Mouse (Mus musculus) small intestine, adult 10 weeks (tissue): ENCODE results near the gene Trim17. TPM values are rescaled to one million over a fixed set of nuclear protein-coding genes. Genes with fewer than 3 reads are reported as not detected.

ENCODE experiments used
- polyA plus RNA-seq: library from polyadenylated mRNA; stranded (reverse); fragments of 350-450 nt; fragmentation: Illumina TruSeq; extraction: RNeasy Lipid Tissue Mini Kit (QIAGEN cat#74804); gene quantifications from one replicate; pipeline ENCODE4 v1.2.3, GENCODE M21; 2014; ENCODE audit warnings: low replicate concordance

Gene Trim17
- polyA plus RNA-seq, result not detected

DNA sequence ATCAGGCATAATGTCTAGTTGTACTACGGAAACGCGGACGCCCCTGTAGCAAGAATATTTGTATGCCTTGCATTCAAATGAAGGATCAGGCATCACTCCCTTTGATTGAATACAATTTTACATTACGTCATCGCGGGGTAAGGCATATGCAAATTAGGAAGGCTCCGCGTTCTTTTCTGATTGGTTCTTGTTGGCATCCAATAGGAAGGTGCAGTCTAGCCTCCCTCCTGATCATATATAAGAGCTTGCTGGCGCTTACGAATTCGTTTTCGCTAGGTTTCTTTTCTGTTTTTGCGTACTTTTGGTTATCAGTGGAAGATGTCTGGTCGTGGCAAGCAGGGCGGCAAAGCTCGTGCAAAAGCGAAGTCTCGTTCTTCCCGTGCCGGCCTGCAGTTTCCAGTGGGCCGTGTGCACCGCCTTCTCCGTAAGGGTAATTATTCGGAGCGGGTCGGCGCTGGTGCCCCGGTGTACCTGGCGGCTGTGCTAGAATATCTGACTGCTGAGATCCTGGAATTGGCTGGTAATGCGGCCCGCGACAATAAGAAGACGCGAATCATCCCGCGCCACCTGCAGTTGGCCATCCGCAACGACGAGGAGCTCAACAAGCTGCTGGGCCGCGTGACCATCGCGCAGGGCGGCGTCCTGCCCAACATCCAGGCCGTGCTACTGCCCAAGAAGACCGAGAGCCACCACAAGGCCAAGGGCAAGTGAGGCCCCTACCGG lies at the start of gene Trim17, which contains the start of gene Hist3h2a:
TSS of gene Trim17 (plus strand) at position 266 of the 723 bp plus-strand sequence.
TSS of gene Hist3h2a (plus strand) at position 266 of the 723 bp plus-strand sequence.

DNA sequence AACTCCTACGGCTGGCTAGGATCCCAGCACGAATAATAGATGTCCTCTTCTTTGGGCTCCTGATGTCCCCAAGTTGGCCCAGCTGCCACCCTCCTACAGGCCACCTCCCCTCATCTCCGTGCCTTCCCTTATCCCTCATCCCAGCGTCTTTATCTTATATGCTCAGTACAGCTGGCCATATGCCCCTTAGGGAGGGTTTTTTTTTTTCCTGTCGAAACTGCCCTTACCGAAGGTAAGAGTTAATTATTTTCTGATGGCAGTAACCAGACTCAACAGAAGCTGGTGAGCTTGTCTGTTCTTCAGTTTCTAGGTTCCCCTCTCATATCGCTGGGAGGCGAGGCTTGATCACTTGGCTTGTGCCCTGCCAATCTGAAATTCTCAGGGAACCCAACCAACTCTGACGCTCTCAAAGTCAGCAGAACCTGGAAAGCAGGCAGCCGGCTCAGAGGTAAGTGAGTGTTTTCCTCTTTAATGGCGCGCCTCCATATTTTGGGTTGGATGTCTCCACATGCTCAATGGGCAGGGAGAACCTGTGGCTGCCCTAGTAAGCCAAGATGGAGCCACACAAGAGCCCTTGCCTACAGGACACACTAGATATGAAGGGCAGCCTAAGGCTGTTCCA lies 36.6 kb upstream of the Trim17 start, which contains the start of gene Btnl10:
TSS of gene Btnl10 (plus strand) at position 164 of the 622 bp plus-strand sequence.

DNA sequence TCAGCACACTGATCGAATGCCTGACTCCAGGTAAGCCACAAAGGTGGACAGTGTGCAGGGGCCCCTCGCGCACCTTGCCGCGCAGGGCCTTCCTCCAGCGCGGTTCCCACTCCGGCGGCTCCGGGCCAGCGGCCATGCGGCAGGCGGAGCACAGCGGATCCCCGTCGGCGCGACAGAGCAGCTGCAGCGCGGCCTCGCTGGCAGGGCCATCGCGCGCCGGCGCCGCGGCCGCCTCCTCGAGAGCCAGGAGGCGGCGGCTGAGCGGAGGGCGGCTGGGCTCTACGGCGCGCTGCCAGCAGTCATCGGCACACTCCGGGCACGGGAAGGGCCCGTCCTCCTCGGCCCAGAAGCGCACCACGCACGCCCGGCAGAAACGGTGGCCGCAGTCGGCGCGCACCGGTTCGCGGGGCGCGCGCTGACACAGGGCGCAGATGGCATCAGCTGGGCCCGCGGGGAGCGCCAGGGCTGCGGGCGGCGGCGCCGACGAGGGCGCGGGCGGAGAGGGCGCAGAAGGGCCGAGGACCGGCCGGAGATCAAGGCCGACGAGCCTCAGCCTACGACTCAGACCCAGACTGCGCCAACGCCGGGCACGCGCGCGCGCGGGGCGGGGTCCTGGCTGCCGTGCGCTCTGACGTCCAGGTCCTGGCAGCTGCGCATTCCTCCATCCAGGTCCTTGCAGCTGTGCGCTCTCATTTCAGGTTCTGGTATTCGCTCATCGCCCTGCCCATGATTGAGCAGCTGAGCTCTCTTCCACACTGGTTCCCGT lies 16.0 kb upstream of the Trim17 start, which contains the start of gene Rnf187:
TSS of gene Rnf187 (minus strand) at position 595 of the 766 bp plus-strand sequence.

DNA sequence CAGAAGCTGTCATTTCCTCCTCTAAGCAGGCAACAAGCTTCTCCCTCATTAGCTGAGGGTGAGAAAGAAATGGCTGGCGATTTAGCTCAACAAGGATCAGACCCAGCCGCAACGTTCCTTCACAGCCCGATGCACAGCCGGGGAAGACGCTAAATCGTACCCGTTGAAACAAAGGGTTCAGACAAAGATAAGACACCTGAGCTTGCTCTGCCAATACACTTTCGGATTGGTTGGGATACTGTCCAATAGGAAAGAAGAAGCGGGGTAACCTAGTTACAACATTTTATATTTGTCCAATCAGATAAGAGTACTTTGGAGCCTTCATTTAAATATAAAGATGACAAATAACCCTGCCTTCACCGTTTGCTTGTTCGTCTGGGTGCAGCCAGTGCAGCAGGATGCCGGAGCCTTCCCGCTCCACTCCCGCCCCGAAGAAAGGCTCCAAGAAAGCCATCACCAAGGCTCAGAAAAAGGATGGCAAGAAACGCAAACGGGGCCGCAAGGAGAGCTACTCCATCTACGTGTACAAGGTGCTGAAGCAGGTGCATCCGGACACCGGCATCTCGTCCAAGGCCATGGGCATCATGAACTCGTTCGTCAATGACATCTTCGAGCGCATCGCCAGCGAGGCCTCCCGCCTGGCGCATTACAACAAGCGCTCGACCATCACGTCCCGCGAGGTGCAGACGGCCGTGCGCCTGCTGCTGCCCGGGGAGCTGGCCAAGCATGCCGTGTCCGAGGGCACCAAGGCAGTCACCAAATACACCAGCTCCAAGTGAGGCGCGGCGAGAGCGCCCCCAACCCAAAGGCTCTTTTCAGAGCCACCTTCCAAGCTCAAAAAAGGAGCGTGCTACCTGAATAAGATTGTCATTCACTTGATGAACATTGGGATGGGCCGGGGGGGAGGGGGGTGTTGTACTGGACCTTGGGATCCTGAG lies 5.7 kb upstream of the Trim17 start, which contains the start of gene Hist3h2ba:
TSS of gene Hist3h2ba (plus strand) at position 379 of the 938 bp plus-strand sequence.

DNA sequence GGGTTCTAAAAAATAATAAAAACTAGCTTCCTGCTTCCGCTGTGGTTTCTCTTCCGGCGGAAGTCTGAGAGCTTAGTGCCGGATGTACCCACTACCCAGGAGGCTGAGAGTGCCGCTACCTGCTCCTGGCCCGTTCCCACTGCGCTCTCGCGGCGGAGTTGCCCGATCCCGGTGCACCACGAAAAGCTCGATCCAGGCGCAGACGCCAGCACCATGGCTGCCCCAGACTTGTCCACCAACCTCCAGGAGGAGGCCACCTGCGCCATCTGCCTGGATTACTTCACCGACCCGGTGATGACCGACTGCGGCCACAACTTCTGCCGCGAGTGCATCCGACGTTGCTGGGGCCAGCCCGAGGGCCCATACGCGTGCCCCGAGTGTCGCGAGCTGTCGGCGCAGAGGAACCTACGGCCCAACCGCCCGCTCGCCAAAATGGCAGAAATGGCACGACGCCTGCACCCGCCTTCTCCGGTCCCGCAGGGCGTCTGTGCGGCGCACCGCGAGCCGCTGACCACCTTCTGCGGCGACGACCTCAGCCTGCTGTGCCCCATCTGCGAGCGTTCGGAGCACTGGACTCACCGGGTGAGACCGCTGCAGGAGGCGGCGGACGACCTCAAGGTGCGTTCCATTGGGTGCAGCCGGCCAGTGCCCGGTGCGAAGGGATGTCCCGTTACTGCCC lies 23.7 kb downstream of the Trim17 start, which contains the start of gene Trim11:
TSS of gene Trim11 (plus strand) at position 67 of the 679 bp plus-strand sequence.

Other genes starting within 250 kb of the Trim17 start
- gene Olfr318, start 230.7 kb upstream of the Trim17 start, polyA plus RNA-seq, result not detected
- not detected for gene Olfr317, start 215.5 kb upstream of the Trim17 start, polyA plus RNA-seq
- not detected for gene Olfr316, start 202.0 kb upstream of the Trim17 start, polyA plus RNA-seq
- not detected for gene Olfr315, start 181.5 kb upstream of the Trim17 start, polyA plus RNA-seq
- not detected for gene Olfr314, start 171.7 kb upstream of the Trim17 start, polyA plus RNA-seq
- 3.0 TPM for gene Fam183b, start 152.7 kb upstream of the Trim17 start, polyA plus RNA-seq
- gene Olfr313, start 139.7 kb upstream of the Trim17 start, polyA plus RNA-seq, result not detected
- not detected for gene Olfr312, start 125.4 kb upstream of the Trim17 start, polyA plus RNA-seq
- gene Olfr311, start 115.4 kb upstream of the Trim17 start, polyA plus RNA-seq, result not detected
- 7.5 TPM for gene Gm12258, start 107.5 kb upstream of the Trim17 start, polyA plus RNA-seq
- gene 2810021J22Rik, start 87.5 kb upstream of the Trim17 start, polyA plus RNA-seq, result 7.6 TPM
- gene Zfp39, start 50.5 kb upstream of the Trim17 start, polyA plus RNA-seq, result 1.9 TPM
- not detected for gene Btnl10, start 36.8 kb upstream of the Trim17 start, polyA plus RNA-seq
- 3.1 TPM for gene Rnf187, start 15.8 kb upstream of the Trim17 start, polyA plus RNA-seq
- not detected for gene Hist3h2ba, start 5.8 kb upstream of the Trim17 start, polyA plus RNA-seq
- gene Hist3h2a, start within 50 bp of the Trim17 start, polyA plus RNA-seq, result 8.1 TPM
- gene Trim11, start 23.4 kb downstream of the Trim17 start, polyA plus RNA-seq, result 1.6 TPM
- not detected for gene Obscn, start 181.7 kb downstream of the Trim17 start, polyA plus RNA-seq
- 0.78 TPM for gene Iba57, start 209.1 kb downstream of the Trim17 start, polyA plus RNA-seq
- gene Gjc2, start 228.5 kb downstream of the Trim17 start, polyA plus RNA-seq, result not detected
- gene Guk1, start 237.5 kb downstream of the Trim17 start, polyA plus RNA-seq, result 3.9 TPM
- 14.2 TPM for gene Mrpl55, start 247.8 kb downstream of the Trim17 start, polyA plus RNA-seq